In genomic region chr14:117650141-117650540, GRCm38 (mm10) we compare ENCODE assay signal across 17 mouse cellular contexts.
"Had no signal": no experiment of that assay in that cellular context is flagged by ENCODE, and none has a peak within 500 bp of the region (broad histone marks: within the 10 kb centered on the region; RNA-seq: fewer than 3 reads in every experiment).

No protein-coding gene starts in this region.

- H3K36me3 ChIP-seq: liver, embryonic 15.5 days; midbrain, embryonic 13.5 days; neural tube, embryonic 15.5 days had no signal

- H3K9ac ChIP-seq: liver, embryonic 15.5 days; lung, embryonic 14.5 days; midbrain, embryonic 13.5 days; neural tube, embryonic 15.5 days had no signal

- ATAC-seq: hindbrain, embryonic 16.5 days; inflammation-experienced regulatory T-cells, adult 6 months; intestine, postnatal 0 days; midbrain, embryonic 13.5 days had no signal

- H3K4me3 ChIP-seq: layer of hippocampus, adult 2 months; liver, embryonic 15.5 days; midbrain, embryonic 13.5 days; myocyte; neural tube, embryonic 15.5 days had no signal

- H3K4me2 ChIP-seq: liver, embryonic 11.5 days; liver, embryonic 15.5 days; lung, embryonic 14.5 days; midbrain, embryonic 13.5 days; neural tube, embryonic 15.5 days had no signal

- DNase-seq: left cerebral cortex, postnatal 4 days; lung, embryonic 14.5 days; lung, postnatal 10 days; right cerebral cortex, adult 18-20 months; right cerebral cortex, postnatal 25 days; thymus, adult 2 months; thymus, postnatal 36 days had no signal

- H3K4me1 ChIP-seq: liver, embryonic 15.5 days; neural tube, embryonic 15.5 days had no signal

- H3K9me3 ChIP-seq: liver, embryonic 15.5 days; midbrain, embryonic 13.5 days; neural tube, embryonic 15.5 days had no signal

- H3K27me3 ChIP-seq: liver, embryonic 15.5 days; midbrain, embryonic 13.5 days; neural tube, embryonic 15.5 days had no signal

- H3K27ac ChIP-seq: layer of hippocampus, adult 2 months; liver, embryonic 15.5 days; macrophage; midbrain, embryonic 13.5 days; neural tube, embryonic 15.5 days had no signal
